Mouse (Mus musculus) megakaryocyte progenitor cell, adult 5-6 weeks (primary cell): ENCODE data around the gene Pias4. TPM values are rescaled to one million over a fixed set of nuclear protein-coding genes. Genes with fewer than 3 reads are reported as not detected.
A peak's percentile ranks its signal among the peaks of the same experiment; 100 is the strongest.

Experiments used
- ATAC-seq: replicated peaks from 2 replicates; pipeline ENCODE4 v1.8.0; 2016; ENCODE audit warnings: mild to moderate bottlenecking, moderate TSS enrichment, inconsistent platforms; ENCODE audit not compliant: poor library complexity
- total RNA-seq, 2 experiments: library from RNA; stranded (forward) in 1 of 2; stranded (reverse) in 1 of 2; fragments of 157-497, 149-512 nt in 1 of 2; fragments of 200-1000 nt in 1 of 2; gene quantifications; 2 replicates each; pipeline versions ENCODE4 v1.2.3 to v1.2.4; 2015 to 2017

Gene Pias4
- total RNA-seq, 2 experiments from 2014 or later, result 9.4 to 10.0 TPM

DNA sequence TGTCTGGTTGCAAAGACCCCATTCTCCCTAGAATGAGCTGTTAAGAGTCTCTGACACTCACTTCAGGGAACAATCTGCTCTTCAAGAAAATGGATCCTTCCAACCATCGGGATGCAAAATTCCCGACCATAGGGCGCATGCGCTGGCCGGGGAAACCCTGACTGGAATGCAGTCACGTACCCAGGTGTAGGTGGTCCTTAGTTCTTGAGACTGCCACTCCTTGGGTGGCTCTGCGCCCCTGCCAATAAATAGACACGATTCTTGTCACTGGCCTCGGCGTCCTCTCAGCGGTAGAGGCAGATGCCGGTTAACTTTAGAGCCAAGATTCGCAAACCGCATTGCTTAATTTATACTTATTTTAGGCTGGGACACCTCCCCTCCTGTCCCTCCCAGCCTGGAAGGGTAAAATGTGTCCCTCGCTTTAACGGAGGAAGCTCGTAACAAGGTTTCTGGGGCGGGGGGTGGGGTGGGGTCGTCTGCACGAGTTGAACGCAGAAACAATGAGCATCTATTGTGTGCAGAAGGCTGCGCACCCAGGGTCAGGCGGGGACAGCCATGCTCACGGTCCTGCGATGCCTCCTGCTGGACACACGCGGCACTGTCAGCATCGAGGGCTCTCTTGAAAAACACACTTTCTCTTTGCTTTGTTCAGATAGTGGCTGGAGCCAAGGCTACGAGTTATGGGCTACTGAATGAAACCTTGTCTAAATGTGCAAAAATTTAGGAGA lies 7.1 kb upstream of the Pias4 start:
- peak; percentile 65 for ATAC-seq

DNA sequence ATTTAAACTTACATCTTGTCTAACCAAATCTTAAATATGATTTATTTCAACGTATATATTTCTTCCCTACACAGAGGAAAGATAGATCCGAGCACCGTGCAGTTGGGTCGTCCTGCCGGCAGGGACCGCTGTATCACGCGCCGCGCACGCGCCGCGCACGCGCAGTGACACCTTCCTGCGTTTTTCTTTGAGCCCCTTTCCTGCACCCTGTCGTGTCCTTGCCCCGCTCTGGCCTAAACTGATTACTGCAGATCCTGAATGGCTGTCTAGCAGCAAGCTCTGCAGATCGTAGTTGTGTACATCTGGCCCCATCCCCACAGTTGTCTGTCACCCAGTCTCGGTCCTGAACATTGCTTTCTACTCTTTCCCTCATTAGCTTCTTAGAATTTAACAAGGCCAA lies 5.4 kb upstream of the Pias4 start:
- peak; percentile 42 for ATAC-seq

DNA sequence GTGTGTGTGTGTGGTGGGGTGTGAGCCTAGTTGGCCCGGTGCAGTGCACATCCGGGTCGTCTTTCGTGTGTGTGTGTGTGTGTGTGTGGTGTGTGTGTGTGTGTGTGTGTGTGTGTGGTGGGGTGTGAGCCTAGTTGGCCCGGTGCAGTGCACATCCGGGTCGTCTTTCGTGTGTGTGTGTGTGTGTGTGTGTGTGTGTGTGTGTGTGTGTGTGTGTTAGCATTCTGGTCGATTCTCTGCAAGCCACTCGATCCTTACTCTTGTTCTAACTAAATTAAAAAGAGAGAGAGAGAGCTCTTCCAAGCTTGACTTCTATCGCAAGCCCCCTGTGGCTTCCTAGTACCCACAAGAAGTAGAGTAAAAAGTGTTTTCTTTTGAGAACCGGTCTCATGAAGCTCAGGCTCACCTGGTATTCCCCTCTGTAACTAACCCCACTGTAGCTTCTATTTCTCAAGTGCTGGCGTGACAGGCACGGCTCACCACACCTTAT lies 1.7 kb upstream of the Pias4 start:
- peak; percentile 41 for ATAC-seq

DNA sequence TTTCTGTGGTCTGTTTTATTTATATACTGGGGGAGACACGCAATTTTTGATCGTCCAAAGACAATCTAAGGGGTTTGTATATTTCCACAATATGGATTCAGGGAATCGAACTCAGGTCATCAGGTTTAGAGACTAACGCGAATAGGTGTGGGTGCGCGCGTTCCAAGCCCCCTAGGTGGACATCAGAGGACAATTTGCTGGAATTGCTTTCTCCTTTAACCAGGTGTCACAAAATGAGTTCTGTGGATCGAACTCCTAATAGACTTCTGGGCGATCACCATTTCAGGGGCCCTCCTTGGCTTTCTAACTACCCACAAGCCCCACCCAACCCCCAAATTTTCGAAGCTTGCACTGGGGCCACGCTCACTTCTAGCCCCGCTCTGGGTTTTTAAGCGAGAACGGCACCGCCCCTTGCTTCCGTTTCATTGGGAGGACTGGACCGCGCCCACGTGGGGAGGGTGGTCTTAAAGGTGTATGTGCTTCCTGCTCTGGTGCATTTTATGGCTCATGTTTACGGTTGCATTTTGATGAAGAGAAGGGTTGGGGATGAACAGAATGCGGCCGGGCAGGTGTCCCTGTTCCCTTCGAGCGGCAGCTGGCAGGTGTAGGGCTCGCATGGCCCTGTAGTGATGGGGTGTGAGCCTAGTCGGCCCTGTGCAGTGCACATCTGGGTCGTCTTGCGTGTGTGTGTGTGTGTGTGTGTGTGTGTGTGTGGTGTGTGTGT lies 960 bp upstream of the Pias4 start:
- peak; percentile 59 for ATAC-seq

DNA sequence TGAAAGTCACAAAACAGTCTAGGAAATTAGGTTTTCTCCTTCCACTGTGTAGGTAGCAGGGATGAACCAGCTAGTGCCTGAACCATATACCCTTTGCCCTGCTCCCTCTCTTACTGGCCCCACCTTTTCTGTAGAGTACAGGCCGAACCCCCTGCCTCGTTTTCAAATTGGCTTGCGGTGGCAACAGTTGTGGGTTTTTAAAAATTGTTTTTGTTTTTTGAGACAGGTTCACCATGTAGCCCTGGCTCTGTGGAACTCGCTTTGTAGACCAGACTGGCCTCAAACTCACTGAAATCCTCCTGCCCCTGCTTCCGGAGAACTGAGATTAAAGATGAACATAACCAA lies 336 bp upstream of the Pias4 start:
- ATAC-seq, result peak; percentile 24

DNA sequence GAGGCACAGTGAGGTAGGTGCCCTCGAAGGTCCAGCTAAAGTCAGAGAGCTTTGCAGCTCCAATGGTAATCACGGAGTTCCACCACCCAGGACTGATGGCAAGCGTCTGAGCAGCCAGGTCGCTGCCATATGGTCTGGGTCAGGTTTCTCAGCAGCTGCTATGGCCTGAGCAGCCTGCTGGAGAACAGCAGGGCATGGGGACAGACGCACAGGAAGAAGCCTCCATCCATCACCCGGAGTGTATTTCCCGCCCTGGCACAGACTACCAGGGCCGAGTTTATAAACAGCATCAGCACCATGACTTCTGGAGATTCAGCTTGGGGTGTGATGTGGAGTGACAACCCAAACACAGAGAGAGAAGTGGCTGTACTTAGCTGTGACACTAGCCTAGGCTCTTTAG lies 2.6 kb downstream of the Pias4 start:
- ATAC-seq, result no peak

DNA sequence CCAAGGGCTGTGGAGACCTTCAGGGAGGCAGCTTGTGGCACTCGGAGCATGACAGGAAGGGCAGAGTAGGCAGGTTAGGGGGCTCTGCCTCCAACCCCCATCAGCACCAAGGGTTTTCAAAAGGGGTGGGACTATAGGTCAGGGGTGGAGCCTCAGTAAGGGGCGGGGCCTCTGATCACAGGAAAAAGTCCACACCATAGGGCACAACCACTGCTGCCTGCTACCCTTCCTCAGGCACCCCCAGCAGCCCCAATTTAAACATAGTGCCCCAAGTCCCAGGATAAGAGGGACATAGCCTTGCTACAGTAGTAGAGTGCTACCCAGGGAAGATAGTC lies 5.4 kb downstream of the Pias4 start:
- ATAC-seq, result peak; percentile 51

DNA sequence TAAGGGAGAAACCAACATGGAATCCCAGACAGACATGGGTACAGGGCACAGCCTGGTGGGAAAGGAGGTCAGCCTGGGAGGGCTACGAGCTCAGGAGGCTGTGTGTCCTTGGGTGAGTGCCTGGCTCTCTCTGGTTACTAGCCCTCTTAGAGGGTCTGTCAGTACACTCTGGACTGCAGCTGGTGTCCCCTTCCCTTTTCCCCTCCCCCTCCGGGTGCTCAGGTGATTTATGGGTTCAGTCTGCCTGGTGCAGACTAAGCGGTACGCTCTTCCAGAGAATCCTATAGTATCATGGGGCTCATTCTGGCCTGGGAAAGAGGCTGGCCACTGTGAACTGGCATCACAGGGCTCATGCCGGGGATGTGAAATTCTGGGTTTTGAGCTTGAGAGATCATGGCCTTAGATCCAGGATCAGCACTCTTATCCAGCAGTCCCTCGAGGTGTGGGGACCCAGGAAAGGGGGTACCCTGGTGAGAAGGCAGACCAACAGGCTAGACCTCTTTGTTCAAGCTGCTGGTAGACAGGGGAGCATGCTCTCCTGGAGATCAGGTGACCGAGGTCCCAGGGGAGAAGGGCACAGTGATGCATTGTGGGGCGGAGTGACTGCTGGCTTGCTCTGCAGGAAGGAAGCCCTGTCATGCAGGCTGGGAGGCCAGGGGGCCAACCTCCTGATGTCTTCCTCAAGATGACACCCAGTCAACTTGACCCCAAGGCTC lies 6.0 kb downstream of the Pias4 start:
- ATAC-seq, result peak; percentile 35; the same call in 1 of the 2 replicates

DNA sequence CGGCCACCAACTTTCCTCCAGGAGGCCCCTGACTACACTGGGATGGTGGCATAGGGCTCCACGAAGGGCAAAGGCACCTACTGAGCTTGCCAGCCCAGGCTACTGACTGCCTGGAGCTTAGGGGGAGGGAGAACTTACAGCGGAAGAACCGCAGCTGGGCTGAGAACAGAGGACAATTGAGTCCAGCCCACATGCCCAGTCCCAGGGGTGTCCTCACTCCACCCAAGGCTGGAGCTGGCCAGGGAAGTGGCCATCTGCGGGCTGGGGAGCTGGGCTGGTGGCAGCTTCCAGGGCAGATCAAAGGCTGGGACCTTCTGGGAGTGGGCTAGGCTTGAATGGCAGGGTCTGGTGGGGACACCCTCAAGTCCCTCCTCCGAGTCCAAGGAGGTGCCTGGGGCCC lies 13.0 kb downstream of the Pias4 start:
- ATAC-seq, result no peak

DNA sequence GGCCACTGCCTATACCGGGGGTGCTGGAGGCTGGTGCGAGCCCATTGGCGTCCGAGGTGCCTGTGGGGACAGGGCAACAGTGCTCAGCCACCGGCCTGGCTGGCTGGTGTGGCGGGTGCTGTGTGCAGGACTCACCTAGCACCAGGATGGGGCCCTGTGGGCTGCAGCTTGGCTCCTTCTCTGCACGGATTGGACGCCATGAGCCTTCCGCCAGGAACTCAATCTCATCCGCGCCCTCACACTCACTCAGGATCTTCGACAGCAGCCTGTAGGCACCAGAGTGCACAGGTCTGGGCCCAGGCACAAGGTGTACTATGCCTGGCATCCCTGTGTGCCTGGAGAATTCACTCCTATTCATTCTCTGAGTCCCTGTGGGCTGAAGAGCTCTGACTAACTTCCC lies 13.4 kb downstream of the Pias4 start:
- no peak for ATAC-seq

DNA sequence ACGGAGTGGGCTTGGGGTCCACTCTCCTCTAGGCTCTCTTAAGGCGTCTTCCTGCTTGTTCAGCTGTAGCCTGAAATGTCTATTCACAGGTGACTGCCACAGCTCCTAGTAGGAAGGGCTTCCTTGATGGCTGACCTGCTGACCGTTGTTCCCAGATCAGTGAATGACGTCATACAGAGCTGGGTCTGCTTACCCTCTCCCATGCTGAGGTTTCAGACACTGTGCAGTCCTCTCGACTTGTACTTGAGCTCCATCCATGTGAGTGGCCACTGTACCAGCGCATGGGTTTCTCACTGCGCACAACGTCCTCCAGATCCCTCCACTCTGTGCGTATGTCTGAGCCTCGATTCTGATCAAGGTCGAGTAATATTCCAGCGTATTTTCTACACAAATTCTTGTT lies 15.1 kb downstream of the Pias4 start:
- no peak for ATAC-seq

DNA sequence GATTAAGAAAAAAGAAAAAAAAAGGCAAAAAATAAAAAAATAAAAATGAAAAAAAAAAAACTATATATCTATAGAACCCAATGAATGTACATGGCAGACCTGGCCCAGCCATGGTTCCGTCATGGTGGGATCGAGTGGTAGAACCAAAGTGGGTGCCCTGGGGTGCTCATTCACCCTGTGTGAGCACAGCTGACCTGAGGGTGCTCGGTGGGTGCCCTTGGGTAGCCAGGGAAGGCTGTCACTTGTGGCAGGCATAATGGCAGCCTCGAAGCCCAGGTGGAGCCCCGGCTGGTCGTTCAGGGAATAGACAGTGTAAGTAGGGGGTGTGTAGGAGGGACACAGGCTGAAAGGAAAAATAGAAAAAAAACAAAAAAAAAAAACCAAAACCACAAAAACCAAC lies 16.5 kb downstream of the Pias4 start:
- no peak for ATAC-seq

DNA sequence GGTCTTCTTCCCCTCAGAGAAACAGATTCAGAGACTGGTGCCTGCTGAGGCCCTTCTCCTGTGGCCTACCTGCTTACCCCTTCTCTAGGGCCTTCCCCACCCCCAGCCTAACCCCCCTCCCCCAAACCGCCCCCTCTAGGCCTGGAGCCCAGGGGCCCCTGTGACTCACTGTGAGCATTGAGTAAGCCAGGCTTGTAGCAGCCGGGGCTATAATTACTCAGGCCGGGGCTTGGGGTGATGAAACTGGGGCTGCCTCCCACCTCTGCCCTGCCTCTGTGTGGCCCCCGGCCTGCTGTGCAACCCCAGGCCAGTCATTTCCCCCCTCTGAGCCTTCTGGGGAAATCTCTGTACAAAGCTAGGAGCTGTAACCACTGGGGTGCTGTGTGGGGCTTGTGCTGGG lies 21.4 kb downstream of the Pias4 start:
- ATAC-seq, result no peak

DNA sequence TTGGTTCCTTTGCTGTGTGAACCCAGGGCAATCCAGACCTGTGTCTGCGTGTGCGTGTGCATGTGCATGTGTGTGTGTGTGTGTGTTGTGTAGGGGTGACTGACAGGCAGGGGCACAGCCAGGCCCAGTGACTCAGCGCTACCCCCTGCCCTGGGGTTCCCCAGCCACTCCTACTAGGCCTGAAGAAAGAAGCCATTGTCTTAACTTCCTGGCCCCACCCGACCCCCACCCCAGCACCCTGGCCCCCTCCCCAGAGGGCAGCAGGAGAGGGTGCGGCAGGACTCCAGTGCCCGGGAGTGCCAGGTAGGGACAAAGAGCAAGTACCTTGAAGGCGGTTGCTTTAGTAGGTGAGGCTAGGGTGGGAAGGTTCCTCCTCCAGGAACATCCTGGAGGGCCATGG lies 21.9 kb downstream of the Pias4 start:
- ATAC-seq, result no peak

DNA sequence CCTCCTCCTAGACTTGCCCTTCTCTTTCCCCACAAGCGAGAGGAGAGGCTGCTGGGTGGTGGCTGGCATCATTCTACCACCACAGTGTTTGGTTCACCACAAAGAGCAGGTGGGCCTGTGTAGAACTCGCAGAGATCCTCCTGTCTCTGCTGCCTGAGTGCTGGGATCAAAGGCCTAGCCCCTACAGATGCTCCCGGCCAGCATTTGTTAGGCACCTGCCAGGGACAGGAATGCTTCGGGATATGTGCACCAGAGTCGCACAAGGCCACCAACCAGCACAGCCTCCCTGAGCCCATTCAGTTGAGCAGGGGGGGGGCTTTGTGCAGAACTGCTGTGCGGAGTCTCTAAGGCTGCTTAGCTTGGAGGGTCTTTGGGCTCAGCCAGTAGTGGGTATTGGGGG lies 22.4 kb downstream of the Pias4 start:
- ATAC-seq, result no peak

DNA sequence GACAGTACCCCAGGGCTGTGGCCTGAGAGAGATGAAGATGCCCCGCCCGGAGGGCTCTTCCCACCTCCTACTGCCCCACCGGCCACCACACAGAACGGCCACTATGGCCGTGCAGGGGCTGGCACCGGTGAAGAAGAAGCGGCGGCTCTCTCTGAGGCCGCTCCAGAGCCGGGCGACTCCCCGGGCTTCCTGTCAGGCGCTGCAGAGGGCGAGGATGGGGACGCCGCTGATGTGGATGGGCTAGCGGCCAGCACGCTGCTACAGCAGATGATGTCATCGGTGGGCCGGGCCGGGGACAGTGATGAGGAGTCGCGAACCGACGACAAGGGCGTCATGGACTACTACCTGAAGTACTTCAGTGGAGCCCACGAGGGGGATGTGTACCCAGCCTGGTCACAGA lies 23.1 kb downstream of the Pias4 start:
- no peak for ATAC-seq

DNA sequence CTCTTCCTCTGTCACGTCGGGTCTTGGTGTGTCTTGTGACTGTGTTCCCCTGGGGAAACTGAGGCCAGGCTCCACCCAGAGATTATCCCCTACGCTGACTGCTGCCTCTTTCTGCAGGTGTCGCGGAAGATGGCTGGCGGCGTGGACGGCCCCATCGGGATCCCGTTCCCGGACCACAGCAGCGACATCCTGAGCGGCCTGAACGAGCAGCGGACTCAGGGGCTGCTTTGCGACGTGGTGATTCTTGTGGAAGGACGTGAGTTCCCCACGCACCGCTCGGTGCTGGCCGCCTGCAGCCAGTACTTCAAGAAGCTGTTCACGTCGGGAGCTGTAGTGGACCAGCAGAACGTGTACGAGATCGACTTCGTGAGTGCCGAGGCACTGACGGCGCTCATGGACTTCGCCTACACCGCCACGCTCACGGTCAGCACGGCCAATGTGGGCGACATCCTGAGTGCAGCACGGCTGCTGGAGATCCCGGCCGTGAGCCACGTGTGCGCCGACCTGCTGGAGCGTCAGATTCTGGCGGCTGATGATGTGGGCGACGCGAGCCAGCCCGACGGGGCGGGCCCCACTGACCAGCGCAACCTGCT lies 23.8 kb downstream of the Pias4 start:
- ATAC-seq, result no peak

DNA sequence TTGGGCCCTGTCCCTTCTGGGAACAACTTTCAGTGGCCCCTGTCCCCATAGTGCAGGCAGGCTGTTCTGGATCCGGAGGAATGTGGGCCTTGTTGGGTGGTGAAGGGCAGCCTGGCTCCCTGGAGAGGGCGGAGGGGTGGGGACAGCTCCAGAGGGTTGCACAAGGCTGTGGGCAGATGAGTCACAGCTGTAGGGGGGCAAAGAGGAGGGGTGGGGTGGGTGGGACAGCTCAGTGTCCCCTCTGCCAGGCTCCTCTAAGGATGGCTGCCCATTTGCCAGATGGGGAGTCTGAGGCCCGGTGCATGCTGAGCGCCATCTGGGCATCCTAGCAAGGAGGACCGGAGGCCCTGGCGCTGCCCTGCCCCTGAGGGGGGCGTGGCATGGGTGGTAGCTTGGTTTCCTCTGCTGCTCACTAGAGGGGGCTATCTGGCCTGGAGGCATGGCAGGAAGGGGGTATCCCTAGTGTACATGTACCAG lies 24.5 kb downstream of the Pias4 start:
- ATAC-seq, result peak; percentile 23; the same call in 1 of the 2 replicates

DNA sequence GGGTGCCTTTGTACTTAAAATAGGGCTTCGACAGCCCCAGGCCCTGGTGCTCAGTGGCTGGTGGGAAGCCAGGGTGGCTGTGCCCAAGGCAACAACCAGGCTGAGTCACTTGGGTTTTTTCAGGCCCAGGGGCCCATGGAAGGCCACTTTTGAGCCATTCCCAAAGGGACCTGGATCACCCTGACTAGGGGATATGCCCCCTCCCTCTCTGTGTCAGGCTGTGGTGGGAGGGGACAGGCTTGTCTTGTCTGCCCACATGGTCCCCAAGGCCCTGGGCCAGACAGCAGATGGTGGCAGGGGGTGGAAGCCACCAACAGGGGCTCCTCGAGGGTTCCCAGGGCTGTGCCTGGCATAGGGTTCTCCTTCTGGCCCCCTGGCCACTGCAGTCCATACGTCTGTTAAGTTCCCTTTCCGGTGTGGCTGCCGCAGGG lies 25.2 kb downstream of the Pias4 start:
- no peak for ATAC-seq

DNA sequence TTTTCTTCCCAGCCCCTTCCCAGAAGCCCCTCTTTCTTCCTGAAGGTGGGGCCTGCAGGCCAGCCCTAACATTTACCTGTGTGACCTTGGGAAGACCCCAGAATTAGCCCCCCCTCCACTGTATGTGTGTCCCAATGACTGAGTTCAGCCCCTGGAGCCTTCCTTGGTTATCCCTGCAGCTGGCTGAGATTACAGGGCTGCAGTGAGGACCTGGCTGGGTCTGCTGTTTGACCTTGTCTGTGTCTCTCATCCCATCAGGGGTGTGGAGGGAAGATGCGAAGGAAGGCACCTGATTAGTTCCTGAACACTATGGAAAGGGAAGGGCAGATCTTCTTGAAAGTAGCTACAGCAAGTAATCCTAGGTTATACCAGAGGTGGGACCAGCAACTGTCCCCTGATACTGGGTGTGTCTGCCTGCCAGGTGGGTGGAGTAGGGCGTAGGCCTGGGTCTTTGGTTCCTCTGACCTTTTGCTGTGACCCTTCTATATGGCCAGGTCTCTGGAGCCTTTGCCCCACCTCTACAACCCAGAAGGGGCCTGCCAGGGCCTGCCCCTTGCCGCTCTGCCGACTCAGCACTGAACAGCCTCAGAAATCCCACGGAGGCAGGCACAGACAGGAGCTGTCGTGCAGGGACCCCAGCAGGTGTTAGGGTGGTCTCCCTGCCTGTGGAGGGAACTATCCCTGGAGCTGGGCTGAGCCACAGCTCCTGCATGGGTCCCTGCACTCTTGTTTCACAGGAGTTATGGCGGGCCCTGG lies 26.1 kb downstream of the Pias4 start:
- ATAC-seq, result no peak
